Mouse (Mus musculus) limb, embryonic 13.5 days (tissue): ENCODE results near the gene D7Ertd443e. TPM values are rescaled to one million over a fixed set of nuclear protein-coding genes. Genes with fewer than 3 reads are reported as not detected.

ENCODE experiments used
- ATAC-seq: fragments of 200-750 bp; cut with Nextera tagmentation; 2 replicates; pipeline ENCODE4 v1.8.0; 2017; ENCODE audit warnings: low read depth, moderate number of reproducible peaks, moderate TSS enrichment; ENCODE audit not compliant: low FRiP score
- H3K27ac ChIP-seq: fragments of 300-500 bp; sonication (generic); 2 replicates; pipeline ENCODE4 v1.5.1; 2015; ENCODE audit warnings: inconsistent platforms, mild to moderate bottlenecking, moderate library complexity
- H3K27me3 ChIP-seq: fragments of 300-500 bp; sonication (generic); 2 replicates; pipeline ENCODE4 v1.6.1; 2015; ENCODE audit warnings: mild to moderate bottlenecking, inconsistent platforms
- H3K36me3 ChIP-seq: fragments of 300-500 bp; sonication (generic); 2 replicates; pipeline ENCODE4 v1.6.1; 2015; ENCODE audit warnings: inconsistent platforms, mild to moderate bottlenecking, moderate library complexity
- H3K4me1 ChIP-seq: fragments of 300-500 bp; sonication (generic); 2 replicates; pipeline ENCODE4 v1.6.1; 2015; ENCODE audit warnings: inconsistent platforms
- H3K4me2 ChIP-seq: fragments of 300-500 bp; sonication (generic); replicated peaks from 2 replicates; pipeline ENCODE4 v1.6.1; 2015; ENCODE audit warnings: inconsistent platforms, mild to moderate bottlenecking, moderate library complexity
- H3K4me3 ChIP-seq: fragments of 300-500 bp; sonication (generic); 2 replicates; pipeline ENCODE4 v1.5.1; 2015; ENCODE audit warnings: moderate library complexity, mild to moderate bottlenecking, inconsistent platforms
- H3K9ac ChIP-seq: fragments of 300-500 bp; sonication (generic); 2 replicates; pipeline ENCODE4 v1.6.1; 2015; ENCODE audit warnings: mild to moderate bottlenecking, inconsistent platforms
- H3K9me3 ChIP-seq: fragments of 300-500 bp; sonication (generic); 2 replicates; pipeline ENCODE4 v1.6.1; 2016; ENCODE audit warnings: inconsistent platforms
- WGBS: fragments of 180-500 bp; shearing (Covaris S2); methylation state at CpG from one replicate; pipeline ENCODE4 v1.1.7; 2015; 5-methylcytosine and 5-hydroxymethylcytosine counted together
- polyA plus RNA-seq: library from polyadenylated mRNA; unstranded; fragments of >200 nt; fragmentation: Nextera tagmentation; extraction: Ambion mirVana; gene quantifications from 2 replicates; pipeline ENCODE4 v1.2.1, GENCODE M21; 2015

Gene D7Ertd443e
- polyA plus RNA-seq, 1 experiment from 2014 or later, result 0.42 TPM

DNA sequence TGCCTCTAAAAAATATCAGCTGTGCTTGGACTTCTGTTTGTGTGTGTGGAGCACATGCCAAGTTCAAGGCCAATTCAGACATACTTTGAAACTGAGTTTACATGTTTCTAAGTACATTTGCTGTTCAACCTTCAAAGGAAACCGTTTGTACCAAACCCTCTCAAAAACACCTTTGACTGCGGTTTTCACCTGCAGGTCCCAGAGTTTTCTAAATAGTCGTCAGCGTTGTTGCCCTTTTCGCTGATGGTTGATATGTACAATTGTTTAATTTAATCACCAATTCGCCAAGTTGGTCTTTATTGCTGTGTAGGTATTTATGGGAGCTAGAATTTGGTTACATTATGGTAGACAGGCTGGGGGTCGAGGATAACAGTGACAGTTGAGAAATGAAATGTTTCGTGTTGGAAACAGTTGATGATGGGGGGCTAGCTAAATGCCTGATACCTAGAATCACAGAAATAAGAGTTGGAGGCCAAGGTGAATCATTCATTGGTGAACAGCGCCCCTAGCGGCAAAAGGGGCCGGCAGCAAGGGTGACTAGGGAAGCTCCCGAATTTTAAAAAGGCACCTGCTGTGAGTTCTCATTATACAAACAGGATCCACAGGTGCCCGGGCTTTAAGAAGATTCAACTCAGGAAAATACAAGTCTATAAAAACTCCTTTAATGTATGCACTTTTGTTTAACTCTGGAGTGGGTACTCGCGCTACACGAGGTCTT, 161.9 kb downstream of the D7Ertd443e start:
- ATAC-seq, result no peak
- Histone ChIP-seq H3K4me3 (peak overlapping the region; percentile 70), H3K9ac (no peak overlapping the region), H3K4me2 (peak overlapping the region; percentile 97), H3K4me1 (peaks cover 30% of the 10 kb centered on the region), H3K9me3 (no peaks in the 10 kb centered on the region), H3K27ac (no peak overlapping the region), H3K36me3 (no peaks in the 10 kb centered on the region), H3K27me3 (peaks cover 49% of the 10 kb centered on the region)
- WGBS, result 28% methylated on average over 16 of the region's 16 CpGs

Other genes with a start within 250 kb of the D7Ertd443e start
- gene Adam12, start 153.5 kb downstream of the D7Ertd443e start, polyA plus RNA-seq, result 4.9 and 7.3 TPM in 2 replicates